Mouse (Mus musculus): ENCODE measurements around the gene Phf21b.

DNA sequence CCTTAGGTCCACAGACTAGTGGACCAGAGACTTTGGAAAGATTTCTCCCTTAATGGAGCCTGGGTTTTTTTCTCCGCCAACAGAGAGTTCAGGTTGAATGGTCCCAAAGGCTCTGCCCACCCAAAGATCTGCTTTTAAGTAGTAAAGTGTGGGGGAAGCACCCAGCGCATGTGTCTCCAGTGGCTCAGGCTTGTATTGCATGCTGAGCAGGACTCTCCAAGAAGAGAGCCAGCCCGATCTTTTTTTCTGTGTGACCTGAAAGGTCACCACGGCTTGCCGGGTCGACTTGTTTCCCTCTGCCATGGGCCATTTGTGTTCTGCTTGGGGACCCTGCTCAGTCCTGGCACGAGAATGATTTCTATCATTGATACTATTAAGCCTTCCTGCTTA lies 92.4 kb downstream of the Phf21b start:
- TF ChIP-seq ZKSCAN1 (IDR thresholded peaks at IDR 0.05; ENCODE audit: borderline replicate concordance, low read depth, low read length) (no peak), E2F4 (IDR thresholded peaks at IDR 0.05; ENCODE audit: insufficient replicate concordance, low read depth, low read length) (no peak), USF1 (IDR thresholded peaks at IDR 0.05; ENCODE audit: low read depth, low read length) (no peak), HCFC1 (IDR thresholded peaks at IDR 0.05; ENCODE audit: low read depth, low read length) (no peak), USF2 (conservative IDR thresholded peaks at IDR 0.05; ENCODE audit: low read depth, low read length) (no peak)
